Mouse (Mus musculus): ENCODE measurements around the gene Cdh1.
"Not testable (repeated sequence)": the region's sequence is repeated elsewhere in the genome, so short reads cannot be mapped to it uniquely, and the experiment has no call there.

Cdh1 gene

GRCm38 (mm10) chr8:106603131-106603819 is at the start of gene Cdh1:
Cdh1 (plus strand) TSS chr8:106603351.
- no peak for DNase-seq

- DNase-seq, result no peak
These were observed 49.1 kb upstream of the Cdh1 start for GRCm38 (mm10) chr8:106554011-106554410.

GRCm38 (mm10) chr8:106556068-106556645 is 47.0 kb upstream of the Cdh1 start:
- no peak for DNase-seq

- DNase-seq, result no peak
These were observed 43.3 kb upstream of the Cdh1 start for GRCm38 (mm10) chr8:106559844-106560243.

- peak; percentile 13 for DNase-seq
These were observed 41.9 kb upstream of the Cdh1 start for GRCm38 (mm10) chr8:106561097-106561865.

- DNase-seq, result no peak
These were observed 39.4 kb upstream of the Cdh1 start for GRCm38 (mm10) chr8:106563691-106564182.

GRCm38 (mm10) chr8:106569006-106569405 is 34.1 kb upstream of the Cdh1 start:
- DNase-seq, result no peak

- no peak for DNase-seq
These were observed 32.8 kb upstream of the Cdh1 start for GRCm38 (mm10) chr8:106570386-106570785.

- no peak for DNase-seq
These were observed 31.5 kb upstream of the Cdh1 start for GRCm38 (mm10) chr8:106571551-106572172.

- DNase-seq, result not testable (repeated sequence)
These were observed 31.0 kb upstream of the Cdh1 start for GRCm38 (mm10) chr8:106572175-106572574.

- DNase-seq, result not testable (repeated sequence)
These were observed 30.0 kb upstream of the Cdh1 start, which contains the start of gene Gm10073 for GRCm38 (mm10) chr8:106573168-106573567. Gm10073 (minus strand) TSS chr8:106573461.

GRCm38 (mm10) chr8:106574283-106574682 is 28.9 kb upstream of the Cdh1 start:
- DNase-seq, result no peak

- no peak for DNase-seq
These were observed 26.1 kb upstream of the Cdh1 start for GRCm38 (mm10) chr8:106576849-106577555.

- DNase-seq, result no peak
These were observed 23.6 kb upstream of the Cdh1 start for GRCm38 (mm10) chr8:106579510-106579909.

- no peak for DNase-seq
These were observed 21.6 kb upstream of the Cdh1 start for GRCm38 (mm10) chr8:106581344-106582088.

GRCm38 (mm10) chr8:106584942-106585670 is 18.0 kb upstream of the Cdh1 start:
- DNase-seq, result no peak

GRCm38 (mm10) chr8:106585671-106586037 is 17.5 kb upstream of the Cdh1 start:
- DNase-seq, result no peak

- DNase-seq, result no peak
These were observed 16.3 kb upstream of the Cdh1 start for GRCm38 (mm10) chr8:106586896-106587295.

- DNase-seq, result no peak
These were observed 14.4 kb upstream of the Cdh1 start for GRCm38 (mm10) chr8:106588443-106589431.

- no peak for DNase-seq
These were observed 10.7 kb upstream of the Cdh1 start for GRCm38 (mm10) chr8:106592458-106592857.

Measured in cerebellum, adult 8-10 months (tissue).